Mouse (Mus musculus) hindlimb bud, embryonic 11.5 days (tissue): Measurements from ENCODE around the gene Spty2d1.
"Not testable (repeated sequence)": the region's sequence is repeated elsewhere in the genome, so short reads cannot be mapped to it uniquely, and the experiment has no call there.

Experiments used
- DNase-seq: peaks from one replicate; pipeline ENCODE4 v3.0.0-alpha.2; 2012; ENCODE audit warnings: low read depth, low spot score; ENCODE audit errors: extremely low spot score

The Spty2d1 gene

GRCm38 (mm10) chr7:46995558-46995957 is 12.7 kb downstream of the Spty2d1 start:
- no peak for DNase-seq

DNA sequence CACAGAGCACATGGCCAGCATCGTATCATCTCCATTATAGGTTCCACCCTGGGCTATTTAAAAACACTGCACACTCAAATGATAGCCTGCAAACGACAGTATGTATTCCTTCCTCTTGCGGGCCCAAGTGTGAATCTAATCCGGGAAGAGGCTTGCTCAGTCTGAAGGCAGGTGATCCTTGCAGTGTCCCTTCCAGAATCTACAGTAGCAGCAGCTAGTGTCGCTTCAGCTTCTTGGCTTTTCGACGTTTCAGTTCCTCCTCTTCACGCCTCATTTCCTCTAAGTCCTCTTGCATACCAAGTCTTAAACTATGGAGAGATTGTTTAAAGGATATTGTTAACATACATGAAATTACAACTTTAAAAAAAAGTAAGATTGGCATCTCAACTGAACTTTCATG is 15.1 kb downstream of the Spty2d1 start:
- no peak for DNase-seq

GRCm38 (mm10) chr7:46989387-46989786 is 18.8 kb downstream of the Spty2d1 start:
- DNase-seq, result not testable (repeated sequence)

GRCm38 (mm10) chr7:46987073-46987472 is 21.1 kb downstream of the Spty2d1 start:
- DNase-seq, result no peak

GRCm38 (mm10) chr7:46986646-46987045 is 21.6 kb downstream of the Spty2d1 start:
- no peak for DNase-seq

DNA sequence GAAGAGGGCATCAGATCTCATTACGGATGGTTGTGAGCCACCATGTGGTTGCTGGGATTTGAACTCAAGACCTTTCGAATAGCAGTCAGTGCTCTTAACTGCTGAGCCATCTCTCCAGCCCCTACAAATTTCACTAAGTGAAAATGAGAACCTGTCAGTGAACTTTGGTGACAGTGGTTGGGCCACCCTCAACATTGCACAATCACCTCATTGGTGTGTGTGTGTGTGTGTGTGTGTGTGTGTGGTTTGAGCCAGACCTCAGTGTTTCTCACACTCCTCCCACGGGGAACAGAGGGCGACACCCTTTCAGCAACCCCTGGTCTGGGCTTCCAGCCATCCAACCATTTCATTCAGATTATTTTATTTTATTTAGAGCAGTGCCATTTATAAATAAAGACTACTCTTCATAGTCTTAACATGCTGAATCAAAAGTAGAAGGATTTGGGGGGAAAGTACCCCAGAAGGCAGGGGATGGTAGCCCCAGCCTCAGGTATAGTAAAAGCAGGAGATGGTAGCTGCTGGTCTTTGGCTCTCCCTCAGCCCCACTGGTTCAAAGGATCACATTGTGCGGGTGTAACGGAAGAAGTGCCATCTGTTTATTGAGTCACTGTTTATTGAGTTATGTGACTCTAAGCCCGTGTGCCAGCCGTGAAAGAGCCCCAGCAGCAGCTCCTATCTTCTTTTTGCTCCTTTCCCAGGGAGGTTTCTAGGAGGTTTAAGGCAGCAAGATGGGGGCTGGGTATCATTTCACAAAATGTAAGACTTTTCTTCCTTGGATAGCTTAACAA is 22.3 kb downstream of the Spty2d1 start:
- no peak for DNase-seq

DNA sequence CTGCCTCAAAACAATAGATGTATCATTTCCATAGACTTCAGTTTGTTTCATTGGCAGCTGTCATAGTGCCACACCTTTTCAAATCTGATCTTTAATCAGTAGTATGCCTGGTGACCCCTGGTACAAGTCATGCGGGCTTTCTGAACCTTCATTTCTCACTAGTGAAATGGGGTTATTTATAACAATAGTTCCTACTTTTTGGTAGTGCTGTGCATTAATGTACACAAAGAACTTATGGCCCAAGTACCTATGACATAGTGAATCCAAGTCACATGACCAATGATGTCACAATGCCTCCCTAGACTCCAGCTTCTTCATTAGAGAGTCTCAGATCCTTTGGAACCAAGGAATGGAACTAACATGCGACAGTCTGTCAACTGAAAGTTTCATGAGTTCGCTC is 24.9 kb downstream of the Spty2d1 start, which contains the start of gene Gm9999:
TSS of gene Gm9999 (plus strand) at position 301 of the 400 bp plus-strand sequence.
- DNase-seq, result no peak

DNA sequence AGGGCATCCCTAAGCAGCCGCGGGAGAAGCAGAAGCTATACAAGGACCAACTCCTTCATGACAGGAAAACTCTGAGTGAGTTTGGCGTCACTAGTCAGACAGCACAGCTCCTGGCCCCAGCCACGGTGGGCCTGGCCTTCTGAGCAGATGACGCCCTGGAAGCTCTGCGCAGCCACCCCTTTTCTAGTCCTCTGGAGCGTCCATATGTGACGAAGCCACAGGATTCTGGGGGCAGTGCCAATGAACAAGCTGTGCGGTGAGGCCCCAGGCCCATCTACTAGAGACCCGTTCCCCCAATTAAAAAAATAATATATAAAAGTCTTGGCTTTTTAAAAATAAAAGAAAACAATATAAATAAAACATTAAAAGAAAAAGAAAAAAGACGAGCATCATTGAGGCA is 32.8 kb downstream of the Spty2d1 start:
- DNase-seq, result no peak

DNA sequence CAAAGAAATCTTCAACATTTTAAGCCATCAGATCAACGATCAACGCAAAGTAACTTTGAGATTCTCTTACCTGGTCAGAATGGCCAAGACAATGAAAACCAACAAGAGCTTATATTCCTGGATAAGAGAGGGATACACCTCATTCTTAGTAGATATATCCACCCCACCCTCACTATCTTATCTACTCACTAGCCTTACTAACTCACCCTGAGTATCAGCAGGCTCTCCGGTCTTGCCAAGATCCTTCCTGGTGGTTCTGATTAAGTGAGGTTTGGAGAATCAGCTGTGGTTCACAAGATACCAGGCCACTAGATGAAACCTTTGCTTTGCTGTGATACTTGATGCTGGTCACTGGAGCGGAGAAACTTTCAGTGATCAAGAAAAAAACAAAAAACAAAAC is 33.6 kb downstream of the Spty2d1 start:
- DNase-seq, result no peak

DNA sequence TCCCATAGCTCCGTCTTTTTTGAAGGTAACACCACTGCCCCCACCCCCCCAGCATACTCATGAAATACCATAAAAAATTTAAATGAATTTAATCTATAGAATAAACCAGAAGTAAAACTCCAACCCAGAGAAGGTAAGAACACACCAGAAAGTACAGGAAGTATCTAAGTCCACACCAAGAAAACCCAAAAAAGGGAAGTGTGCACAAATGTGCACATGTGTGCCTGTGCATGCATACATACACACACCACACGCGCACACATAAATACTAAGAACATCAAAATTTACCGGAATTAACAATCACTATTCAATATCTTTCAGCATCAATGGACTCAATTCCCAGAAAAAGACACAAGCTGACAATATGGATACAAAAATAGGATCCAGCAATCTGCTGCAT is 38.3 kb downstream of the Spty2d1 start:
- DNase-seq, result no peak

DNA sequence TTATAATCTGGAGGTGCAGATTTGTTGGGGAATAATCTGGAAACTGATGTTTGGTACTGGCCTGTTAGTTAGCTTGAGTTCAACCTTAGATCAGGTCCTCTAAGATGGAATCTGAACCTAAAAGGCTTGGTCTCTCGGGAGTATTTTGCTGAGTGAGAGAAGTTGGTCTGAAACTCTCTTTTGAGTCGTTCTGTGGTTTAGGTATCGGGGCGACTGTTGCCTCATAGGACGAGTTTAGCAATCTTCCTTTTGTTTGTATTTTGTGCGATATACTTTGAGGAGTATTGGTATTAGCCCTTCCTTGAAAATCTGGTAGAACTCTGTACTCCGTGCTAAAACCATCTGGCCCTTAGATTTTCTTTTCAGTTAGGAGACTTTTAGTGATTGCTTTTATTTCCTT is 44.1 kb downstream of the Spty2d1 start:
- DNase-seq, result no peak

GRCm38 (mm10) chr7:46962806-46963618 is 45.2 kb downstream of the Spty2d1 start:
- DNase-seq, result peak; percentile 70

- no peak for DNase-seq
Observed at GRCm38 (mm10) chr7:46962132-46962531, 46.1 kb downstream of the Spty2d1 start.

GRCm38 (mm10) chr7:46960991-46961390 is 47.2 kb downstream of the Spty2d1 start:
- no peak for DNase-seq

GRCm38 (mm10) chr7:46958853-46959252 is 49.4 kb downstream of the Spty2d1 start:
- no peak for DNase-seq

- peak; percentile 24 for DNase-seq
Observed at GRCm38 (mm10) chr7:46957831-46958691, 50.1 kb downstream of the Spty2d1 start, which contains the start of gene Uevld. Gene Uevld (minus strand): TSS chr7:46958527.
